Mouse (Mus musculus) heart, embryonic 16.5 days (tissue): ENCODE measurements around the gene Klk5. TPM values are rescaled to one million over a fixed set of nuclear protein-coding genes. Genes with fewer than 3 reads are reported as not detected.

ENCODE experiments used
- ATAC-seq: fragments of 200-750 bp; cut with Nextera tagmentation; replicated peaks from 2 replicates; pipeline ENCODE4 v1.8.0; 2017; ENCODE audit warnings: moderate number of reproducible peaks; ENCODE audit not compliant: insufficient read depth, low FRiP score; ENCODE audit errors: extremely low read depth
- H3K27ac ChIP-seq: fragments of 300-500 bp; sonication (generic); 2 replicates; pipeline ENCODE4 v1.5.1; 2014; ENCODE audit warnings: mild to moderate bottlenecking, low read length, control low read depth, moderate library complexity
- H3K27me3 ChIP-seq: fragments of 300-500 bp; sonication (generic); 2 replicates; pipeline ENCODE4 v1.6.1; 2014; ENCODE audit warnings: low read length, mixed read lengths; ENCODE audit not compliant: control insufficient read depth, insufficient read depth
- H3K36me3 ChIP-seq: fragments of 300-500 bp; sonication (generic); 2 replicates; pipeline ENCODE4 v1.6.1; 2014; ENCODE audit not compliant: control insufficient read depth, insufficient read depth
- H3K4me1 ChIP-seq: fragments of 300-500 bp; sonication (generic); 2 replicates; pipeline ENCODE4 v1.6.1; 2014; ENCODE audit warnings: low read length, mixed read lengths; ENCODE audit not compliant: control insufficient read depth, insufficient read depth
- H3K4me2 ChIP-seq: fragments of 300-500 bp; sonication (generic); 2 replicates; pipeline ENCODE4 v1.6.1; 2014; ENCODE audit warnings: low read depth, mild to moderate bottlenecking, control low read depth, low read length
- H3K4me3 ChIP-seq: fragments of 300-500 bp; sonication (generic); 2 replicates; pipeline ENCODE4 v1.5.1; 2014; ENCODE audit warnings: mild to moderate bottlenecking, control low read depth, low read length
- H3K9ac ChIP-seq: fragments of 300-500 bp; sonication (generic); 2 replicates; pipeline ENCODE4 v1.6.1; 2014; ENCODE audit warnings: low read length, control low read depth
- H3K9me3 ChIP-seq: fragments of 300-500 bp; sonication (generic); replicated peaks from 2 replicates; pipeline ENCODE4 v1.6.1; 2016; ENCODE audit warnings: low read length; ENCODE audit not compliant: control insufficient read depth
- WGBS: fragments of 180-500 bp; shearing (Covaris S2); extraction: QIAGEN DNeasy Blood & Tissue Kit; methylation state at CpG from one replicate; pipeline ENCODE4 v1.1.7; 2014; 5-methylcytosine and 5-hydroxymethylcytosine counted together
- polyA plus RNA-seq: library from polyadenylated mRNA; unstranded; fragments of >200 nt; fragmentation: Nextera tagmentation; extraction: Ambion mirVana; gene quantifications from 2 replicates; pipeline ENCODE4 v1.2.1, GENCODE M21; 2015

Klk5 gene
- not detected in 2 replicates for polyA plus RNA-seq

- H3K4me2 ChIP-seq = no peak within 1 kb of the TSS
- WGBS = 47% methylated on average over 3 of the region's 3 CpGs
- H3K27ac ChIP-seq = no peak within 1 kb of the TSS
- H3K4me3 ChIP-seq = no peak within 1 kb of the TSS
- ATAC-seq = no peak
- no peaks in the 10 kb centered on the region for H3K36me3 ChIP-seq
- H3K4me1 ChIP-seq = no peaks in the 10 kb centered on the region
- no peaks in the 10 kb centered on the region for H3K27me3 ChIP-seq
- H3K9me3 ChIP-seq = no peaks in the 10 kb centered on the region
- no peak within 1 kb of the TSS for H3K9ac ChIP-seq
These were observed at the start of gene Klk5 for GRCm38 (mm10) chr7:43841701-43842100. Gene Klk5, plus strand, starts transcription at chr7:43841971.

- H3K27me3 ChIP-seq = peaks cover 6% of the 10 kb centered on the region; the same call in 1 of the 2 replicates
These were observed 45.4 kb upstream of the Klk5 start for GRCm38 (mm10) chr7:43796355-43796754.

GRCm38 (mm10) chr7:43797333-43797769 is 44.4 kb upstream of the Klk5 start, which contains the start of gene Klk8:
Gene Klk8, plus strand, starts transcription at chr7:43797577.
- H3K27ac ChIP-seq = no peak within 1 kb of the TSS
- no peaks in the 10 kb centered on the region for H3K9me3 ChIP-seq
- H3K4me3 ChIP-seq = peak within 1 kb of the TSS; percentile 60
- H3K4me2 ChIP-seq = peak within 1 kb of the TSS; percentile 81
- H3K9ac ChIP-seq = peak within 1 kb of the TSS; percentile 63
- 0 out of 2 replicates have a peak, but pooled peaks have one; percentile 20 for ATAC-seq
- peaks cover 12% of the 10 kb centered on the region for H3K4me1 ChIP-seq
- H3K36me3 ChIP-seq = no peaks in the 10 kb centered on the region
- H3K27me3 ChIP-seq = peaks cover 6% of the 10 kb centered on the region; the same call in 1 of the 2 replicates
- WGBS = under 1% methylated on average over 28 of the region's 28 CpGs

More at GRCm38 (mm10) chr7:43796355-43796754, 45.4 kb upstream of the Klk5 start:
- H3K36me3 ChIP-seq = no peaks in the 10 kb centered on the region
- WGBS = 6% methylated on average over 8 of the region's 8 CpGs
- H3K27ac ChIP-seq = no peak overlapping the region
- no peaks in the 10 kb centered on the region for H3K9me3 ChIP-seq
- H3K4me3 ChIP-seq = peak overlapping the region; percentile 60
- peak overlapping the region; percentile 81 for H3K4me2 ChIP-seq
- H3K4me1 ChIP-seq = peaks cover 12% of the 10 kb centered on the region
- ATAC-seq = peak; percentile 61
- H3K9ac ChIP-seq = no peak overlapping the region

DNA sequence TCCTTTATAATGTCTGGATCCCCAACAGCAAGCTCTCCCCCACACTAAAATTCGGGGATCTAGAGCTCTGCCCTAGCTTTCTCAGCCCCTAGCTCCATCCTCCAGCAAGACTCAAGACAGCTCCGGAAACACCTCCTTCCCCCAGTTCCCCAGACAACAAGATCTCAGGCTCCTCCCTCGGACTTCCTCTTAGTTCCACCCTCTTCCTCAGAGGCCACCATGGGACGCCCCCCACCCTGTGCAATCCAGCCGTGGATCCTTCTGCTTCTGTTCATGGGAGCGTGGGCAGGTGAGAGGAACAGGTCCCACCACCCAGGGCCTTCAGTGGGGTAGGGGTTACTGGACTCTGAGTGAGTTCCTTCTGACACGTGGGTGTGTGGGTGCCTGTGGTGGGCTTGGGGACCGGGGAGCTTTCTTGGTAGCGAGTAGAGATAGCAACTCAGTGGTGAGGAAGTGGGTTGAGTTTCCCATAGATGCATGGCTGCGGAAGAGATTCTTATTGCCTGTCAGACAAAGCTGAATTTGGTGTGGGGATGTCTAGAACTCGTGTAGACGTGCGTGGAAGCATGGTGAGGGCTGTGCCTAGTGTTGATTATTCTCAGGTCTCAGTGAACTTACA is 43.8 kb upstream of the Klk5 start:
- H3K4me1 ChIP-seq = peaks cover 12% of the 10 kb centered on the region
- no peaks in the 10 kb centered on the region for H3K9me3 ChIP-seq
- 32% methylated on average over 13 of the region's 13 CpGs for WGBS
- peak overlapping the region; percentile 63 for H3K9ac ChIP-seq
- peak; percentile 47 for ATAC-seq
- H3K27ac ChIP-seq = no peak overlapping the region
- peak overlapping the region; percentile 60 for H3K4me3 ChIP-seq
- peaks cover 6% of the 10 kb centered on the region; the same call in 1 of the 2 replicates for H3K27me3 ChIP-seq
- H3K36me3 ChIP-seq = no peaks in the 10 kb centered on the region
- H3K4me2 ChIP-seq = peak overlapping the region; percentile 81

GRCm38 (mm10) chr7:43799876-43800275 is 41.9 kb upstream of the Klk5 start:
- H3K9ac ChIP-seq = no peak overlapping the region
- H3K4me1 ChIP-seq = peaks cover 12% of the 10 kb centered on the region
- H3K36me3 ChIP-seq = no peaks in the 10 kb centered on the region
- peaks cover 6% of the 10 kb centered on the region; the same call in 1 of the 2 replicates for H3K27me3 ChIP-seq
- no peak overlapping the region for H3K27ac ChIP-seq
- no peak for ATAC-seq
- no peak overlapping the region for H3K4me3 ChIP-seq
- no peaks in the 10 kb centered on the region for H3K9me3 ChIP-seq
- 62% methylated on average over 7 of the region's 7 CpGs for WGBS
- H3K4me2 ChIP-seq = no peak overlapping the region

DNA sequence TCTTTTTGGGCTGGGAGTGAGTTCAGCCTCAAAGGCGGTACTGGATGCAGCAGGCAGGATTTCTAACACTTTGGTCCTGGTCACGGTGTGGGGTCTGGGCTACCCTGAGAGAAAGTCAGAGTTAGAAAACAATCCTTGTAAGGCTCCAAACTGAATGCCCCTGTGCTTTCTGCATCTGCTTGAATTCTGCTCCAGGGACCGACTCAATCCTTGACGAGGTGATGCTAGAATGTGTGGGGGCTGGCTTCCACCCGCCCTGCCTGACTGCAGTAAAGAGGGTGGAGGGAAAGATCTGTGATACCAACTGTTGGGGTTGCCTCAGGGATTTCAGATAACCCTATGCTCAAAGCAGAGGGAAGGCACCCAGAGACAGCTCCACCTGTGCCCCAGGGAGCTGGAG is 30.8 kb upstream of the Klk5 start, which contains the start of gene Klk7:
Gene Klk7, plus strand, starts transcription at position 301 of the 400 bp plus-strand sequence.
- H3K4me2 ChIP-seq = no peak within 1 kb of the TSS
- no peak within 1 kb of the TSS for H3K9ac ChIP-seq
- no peaks in the 10 kb centered on the region for H3K4me1 ChIP-seq
- no peaks in the 10 kb centered on the region for H3K36me3 ChIP-seq
- no peak for ATAC-seq
- no peak within 1 kb of the TSS for H3K4me3 ChIP-seq
- WGBS = 38% methylated on average over 5 of the region's 5 CpGs
- H3K9me3 ChIP-seq = no peaks in the 10 kb centered on the region
- H3K27ac ChIP-seq = no peak within 1 kb of the TSS
- no peaks in the 10 kb centered on the region for H3K27me3 ChIP-seq

DNA sequence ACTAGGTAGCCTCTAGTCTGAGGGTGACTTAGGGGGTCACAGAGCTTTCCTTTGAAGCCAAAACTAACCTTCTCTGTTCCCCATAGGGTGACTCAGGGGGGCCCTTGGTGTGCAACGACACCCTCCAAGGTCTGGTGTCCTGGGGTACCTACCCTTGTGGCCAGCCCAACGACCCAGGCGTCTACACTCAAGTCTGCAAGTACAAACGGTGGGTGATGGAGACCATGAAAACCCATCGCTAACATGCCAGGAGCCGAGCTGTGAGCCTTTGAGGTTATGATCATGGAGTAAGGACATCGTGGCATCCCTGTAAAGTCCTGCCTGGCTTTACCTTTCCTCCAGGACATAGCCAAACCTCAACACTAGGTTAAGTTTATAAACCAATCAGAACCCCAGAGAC is 26.6 kb upstream of the Klk5 start:
- no peak overlapping the region for H3K9ac ChIP-seq
- no peaks in the 10 kb centered on the region for H3K9me3 ChIP-seq
- H3K4me1 ChIP-seq = no peaks in the 10 kb centered on the region
- no peak overlapping the region for H3K4me2 ChIP-seq
- no peak overlapping the region for H3K4me3 ChIP-seq
- H3K27ac ChIP-seq = no peak overlapping the region
- no peaks in the 10 kb centered on the region for H3K36me3 ChIP-seq
- ATAC-seq = no peak
- H3K27me3 ChIP-seq = no peaks in the 10 kb centered on the region
- 80% methylated on average over 7 of the region's 7 CpGs for WGBS

DNA sequence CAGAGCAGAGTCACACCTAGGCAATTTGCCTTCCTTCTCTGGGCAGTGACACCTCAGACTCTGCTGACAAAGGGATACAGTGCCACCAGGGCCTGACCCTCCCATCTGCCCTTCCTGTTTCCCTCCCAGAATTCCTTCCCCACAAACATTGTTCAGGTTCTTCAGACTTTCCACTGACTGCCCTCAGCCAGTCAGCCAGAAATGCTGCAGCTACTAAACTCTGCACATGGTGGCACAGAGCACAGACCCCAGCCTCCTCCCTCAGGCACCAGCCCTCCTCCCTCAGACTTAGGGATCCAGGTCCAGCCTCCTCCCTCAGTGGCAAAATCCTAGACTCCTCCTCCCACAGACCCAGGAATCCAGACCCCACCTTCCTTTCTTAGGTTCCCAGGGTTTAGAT is 25.0 kb upstream of the Klk5 start:
- H3K4me3 ChIP-seq = no peak overlapping the region
- no peaks in the 10 kb centered on the region for H3K36me3 ChIP-seq
- no peaks in the 10 kb centered on the region for H3K4me1 ChIP-seq
- no peaks in the 10 kb centered on the region for H3K27me3 ChIP-seq
- no peak for ATAC-seq
- H3K9me3 ChIP-seq = no peaks in the 10 kb centered on the region
- H3K27ac ChIP-seq = no peak overlapping the region
- H3K4me2 ChIP-seq = no peak overlapping the region
- H3K9ac ChIP-seq = no peak overlapping the region

DNA sequence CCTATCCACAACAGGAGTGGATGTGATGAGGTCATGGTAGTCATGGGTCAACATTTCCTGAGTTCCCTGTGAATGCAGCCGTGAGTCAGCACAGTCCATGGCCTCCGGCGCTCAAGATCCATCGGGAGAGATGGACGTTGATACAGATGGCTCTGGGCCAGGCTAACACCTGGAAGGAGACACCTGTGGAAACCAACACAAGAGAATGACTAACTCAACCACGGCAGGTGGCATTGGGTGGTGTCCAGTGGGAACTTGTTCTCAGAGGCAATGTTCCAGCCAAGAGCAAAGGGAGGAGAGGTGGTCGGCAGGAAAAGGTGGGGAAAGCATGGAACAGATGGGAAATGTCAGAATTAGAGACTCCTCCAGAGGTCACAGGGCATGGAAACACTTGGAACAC is 20.2 kb upstream of the Klk5 start:
- Histone ChIP-seq H3K4me2 (no peak overlapping the region), H3K4me3 (no peak overlapping the region), H3K4me1 (no peaks in the 10 kb centered on the region), H3K9ac (no peak overlapping the region), H3K36me3 (no peaks in the 10 kb centered on the region), H3K27ac (no peak overlapping the region), H3K9me3 (no peaks in the 10 kb centered on the region), H3K27me3 (no peaks in the 10 kb centered on the region)
- no peak for ATAC-seq
- WGBS = 81% methylated on average over 7 of the region's 7 CpGs
